Mouse (Mus musculus) right cerebral cortex, postnatal 4 days (tissue): Measurements from ENCODE around the gene R3hdm2.

Experiments used
- DNase-seq: peaks from one replicate; pipeline ENCODE4 v3.0.0-alpha.2; 2022

Gene R3hdm2

GRCm38 (mm10) chr10:127353909-127354895 lies 25.9 kb upstream of the R3hdm2 start, which contains the start of gene Inhbe:
Gene Inhbe (minus strand): TSS chr10:127354411.
- peak; percentile 53 for DNase-seq

DNA sequence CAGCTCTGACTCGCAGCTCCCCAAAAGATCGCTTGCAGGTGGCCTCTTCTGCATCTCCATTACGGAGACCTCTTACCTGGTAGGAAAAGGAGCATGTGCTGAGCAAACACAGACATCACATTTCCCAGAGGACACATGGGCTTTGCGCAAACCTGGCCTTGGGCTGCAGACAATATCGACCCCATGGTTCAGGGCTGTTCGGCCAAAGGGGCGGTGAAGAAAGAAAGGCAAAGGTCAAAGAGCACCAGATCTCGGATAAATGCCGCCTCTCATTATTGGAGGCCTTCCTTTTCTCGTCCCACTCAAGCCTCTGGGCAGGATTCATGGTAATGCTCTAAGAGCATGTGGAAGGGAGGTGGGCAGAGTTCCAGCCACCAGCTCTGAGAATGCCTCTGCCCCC lies 24.8 kb upstream of the R3hdm2 start:
- no peak for DNase-seq

DNA sequence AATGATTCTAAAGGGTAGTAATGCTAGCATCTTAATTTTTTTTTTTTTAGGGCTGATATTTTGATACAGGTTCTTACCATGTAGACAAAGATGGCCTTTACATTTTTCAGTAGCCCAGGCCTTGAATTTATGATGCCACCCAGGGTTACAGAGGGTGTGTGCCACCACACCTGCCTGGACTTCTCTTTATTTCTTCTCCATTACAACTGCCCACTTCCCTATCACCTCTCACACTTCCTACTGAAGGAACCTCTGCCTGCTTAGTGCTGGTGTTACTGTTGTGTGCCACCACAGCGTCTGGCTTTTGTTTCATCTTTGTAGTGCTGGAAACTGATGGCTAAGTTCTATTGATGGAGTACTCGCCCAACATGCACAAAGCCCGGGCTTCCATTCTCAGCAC lies 19.4 kb upstream of the R3hdm2 start:
- DNase-seq = no peak

GRCm38 (mm10) chr10:127367116-127367515 lies 13.0 kb upstream of the R3hdm2 start:
- no peak for DNase-seq

GRCm38 (mm10) chr10:127368273-127368672 lies 11.9 kb upstream of the R3hdm2 start:
- no peak for DNase-seq

DNA sequence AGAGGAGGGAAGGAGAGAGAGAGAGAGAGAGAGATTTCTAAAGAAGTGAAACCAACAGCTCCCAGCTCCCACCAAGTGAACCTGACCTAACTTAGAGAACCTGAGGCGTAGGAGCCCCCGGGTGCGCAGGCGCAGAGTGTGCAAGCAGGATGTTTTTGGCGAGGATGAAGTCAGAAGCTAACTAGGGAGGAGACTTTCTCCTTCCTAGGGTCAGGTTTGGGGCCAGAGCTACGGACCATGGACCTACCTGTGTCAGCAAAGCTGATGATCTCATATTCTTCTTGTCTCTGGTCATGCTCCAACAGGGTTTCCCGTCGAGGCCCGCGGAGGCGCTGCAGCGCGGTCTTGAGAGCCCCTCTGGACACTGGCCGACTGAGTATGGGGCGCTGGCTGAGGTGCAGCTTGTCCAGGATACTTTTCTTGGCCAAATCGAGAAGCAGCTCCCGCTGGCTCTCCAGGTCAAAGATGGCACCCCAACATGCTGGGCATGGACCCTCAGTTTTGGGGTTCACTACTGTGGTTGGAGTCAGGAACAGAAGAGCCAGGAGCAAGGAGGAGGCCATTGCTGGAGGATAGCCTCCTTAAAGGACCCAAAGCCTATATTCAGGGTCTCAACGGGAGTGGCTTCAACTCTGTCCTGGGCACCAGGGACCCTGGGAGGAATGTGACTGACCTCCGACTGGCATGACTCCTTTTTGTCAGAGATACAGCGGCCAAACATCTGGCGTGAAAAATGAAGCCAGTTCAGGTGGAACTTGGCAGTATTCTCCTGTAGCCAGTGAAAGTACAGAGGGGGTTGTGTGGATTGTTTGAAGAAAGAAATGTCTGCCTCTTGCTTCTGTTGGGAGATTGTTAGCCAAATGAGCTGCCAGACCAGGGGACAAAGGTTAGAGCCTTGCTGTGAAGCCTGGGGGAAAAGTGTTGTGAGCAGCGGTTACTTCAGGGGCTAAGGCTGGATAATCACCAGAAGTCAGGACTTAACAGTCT lies 10.0 kb upstream of the R3hdm2 start, which contains the start of gene Inhbc:
Gene Inhbc (minus strand): TSS at position 598 of the 987 bp plus-strand sequence.
- no peak for DNase-seq

DNA sequence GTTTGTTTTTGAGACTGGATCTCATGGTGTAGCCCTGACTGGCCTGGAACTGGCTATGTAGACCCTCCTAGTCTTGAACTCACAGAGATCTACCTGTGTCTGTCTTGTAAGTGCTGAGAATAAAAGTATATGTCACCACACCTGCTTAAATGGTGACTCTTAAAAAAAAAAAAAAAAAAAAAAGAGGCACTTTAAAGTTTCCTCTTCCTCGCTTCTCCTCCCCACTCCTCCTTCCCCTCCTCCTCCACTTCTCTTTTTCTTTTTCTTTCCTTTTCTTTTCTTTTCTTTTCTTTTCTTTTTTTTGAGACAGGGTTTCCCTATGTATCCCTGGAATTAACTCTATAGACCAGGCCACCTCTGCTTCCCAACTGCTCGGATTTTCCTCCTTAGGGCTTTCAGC lies 9.1 kb upstream of the R3hdm2 start:
- DNase-seq = no peak

DNA sequence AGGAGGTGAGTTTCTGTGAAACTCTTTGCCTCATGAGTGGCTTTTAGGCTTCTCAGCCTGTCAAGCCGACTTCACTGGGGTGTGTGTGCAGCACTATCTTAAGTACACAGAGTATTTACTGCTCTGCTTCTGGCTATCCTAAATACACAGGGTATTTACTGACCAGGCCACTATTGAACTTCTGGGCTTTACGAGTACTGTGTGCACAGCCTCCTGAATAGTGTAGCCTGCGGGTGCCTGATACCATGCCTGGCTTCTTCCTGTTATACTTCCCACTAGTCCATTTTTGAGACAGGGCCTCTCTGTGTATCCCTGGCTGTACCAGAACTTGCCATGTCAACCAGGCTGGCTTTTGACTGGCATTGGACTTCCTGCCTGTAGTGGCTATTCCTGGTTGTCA lies 2.4 kb upstream of the R3hdm2 start:
- DNase-seq = no peak

DNA sequence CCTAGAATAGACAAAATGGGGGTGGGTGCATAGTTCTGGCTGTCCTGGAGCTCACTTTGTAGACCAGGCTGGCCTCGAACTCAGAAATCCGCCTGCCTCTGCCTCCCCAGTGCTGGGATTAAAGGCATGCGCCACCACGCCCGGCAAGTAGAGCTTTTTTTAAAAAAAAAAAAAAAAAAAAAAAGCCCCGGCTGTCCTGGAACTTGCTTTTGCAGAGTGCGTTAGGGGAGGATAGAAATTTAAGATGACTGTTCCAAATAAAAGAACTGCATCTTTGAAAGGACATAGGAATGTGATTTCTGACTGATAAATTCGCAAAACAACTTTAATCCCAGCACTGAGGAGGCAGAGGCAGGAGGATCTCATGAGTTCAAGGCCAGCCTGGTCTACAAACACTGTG lies 473 bp upstream of the R3hdm2 start:
- no peak for DNase-seq

DNA sequence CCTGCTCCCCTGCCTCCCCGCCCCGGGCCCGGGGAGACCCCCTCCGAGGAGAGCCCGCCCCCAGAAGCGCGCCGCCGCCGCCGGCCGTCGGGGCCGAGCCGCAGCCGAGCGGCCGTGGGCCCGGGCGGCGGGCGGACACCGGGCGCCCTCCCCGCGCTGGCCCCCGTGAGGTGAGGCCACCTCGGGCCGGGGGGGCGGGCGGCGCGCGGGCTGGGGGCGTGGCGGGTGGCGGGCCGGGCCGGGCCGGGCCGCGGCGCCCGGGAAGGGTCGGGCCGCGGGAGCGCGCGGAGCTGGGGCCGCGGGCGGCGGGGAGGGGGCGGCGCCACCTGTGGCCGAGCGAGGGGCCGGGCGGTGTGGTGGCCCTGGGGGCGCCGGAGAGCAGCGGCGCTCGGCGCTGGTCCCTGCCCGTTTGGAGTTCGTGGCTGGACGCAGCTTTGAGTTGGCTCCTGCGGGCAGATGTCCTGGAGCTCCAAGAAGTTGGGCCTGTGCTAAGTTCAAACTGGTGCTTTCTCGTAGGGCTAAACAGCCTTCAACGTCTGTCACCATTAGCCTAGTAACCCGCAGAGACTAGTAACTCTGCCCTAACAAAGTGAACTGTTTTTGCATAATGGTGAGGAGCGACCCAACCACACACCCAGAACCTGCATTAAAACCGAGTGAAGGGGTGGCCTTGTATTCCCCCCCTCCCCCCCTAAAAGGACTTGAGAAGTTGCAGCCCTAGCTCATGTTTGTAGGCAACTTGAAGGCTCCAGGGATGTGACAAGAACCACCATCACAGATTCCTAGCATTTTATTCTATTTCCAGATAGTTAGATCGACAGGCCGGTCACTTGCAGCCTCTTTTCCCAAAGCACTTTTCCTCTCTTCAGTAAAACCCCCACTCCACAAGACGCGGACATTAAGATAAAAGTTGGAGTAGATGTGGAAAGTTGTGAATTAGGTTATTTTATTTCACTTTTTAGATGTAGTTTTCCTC lies 928 bp downstream of the R3hdm2 start:
- peak; percentile 54 for DNase-seq

GRCm38 (mm10) chr10:127381743-127382134 lies 1.6 kb downstream of the R3hdm2 start:
- DNase-seq = no peak

- DNase-seq = no peak
Measured at GRCm38 (mm10) chr10:127391774-127392173, 11.6 kb downstream of the R3hdm2 start.

GRCm38 (mm10) chr10:127404701-127405100 lies 24.6 kb downstream of the R3hdm2 start:
- no peak for DNase-seq

DNA sequence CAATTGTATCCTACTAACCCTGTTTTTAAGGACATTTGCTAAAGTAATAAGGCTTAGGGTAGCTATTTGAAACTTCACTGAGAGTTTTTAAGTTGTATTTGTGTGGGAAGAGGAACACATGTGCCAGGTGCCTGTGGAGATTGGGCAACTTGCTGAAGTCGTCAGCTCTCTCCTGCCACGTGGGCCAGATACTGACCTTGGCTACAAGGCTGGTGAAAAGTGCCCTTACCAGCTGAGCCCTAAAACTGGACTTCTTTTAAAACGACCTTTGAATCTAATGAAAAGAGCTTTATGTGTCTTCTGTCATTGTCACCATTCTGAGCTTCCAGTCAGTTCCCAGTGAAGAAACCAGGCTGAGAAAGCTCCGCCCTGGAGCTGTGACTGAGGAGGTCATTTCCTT lies 27.3 kb downstream of the R3hdm2 start:
- DNase-seq = no peak

- no peak for DNase-seq
Measured at GRCm38 (mm10) chr10:127412101-127412500, 32.0 kb downstream of the R3hdm2 start.

- DNase-seq = no peak
Measured at GRCm38 (mm10) chr10:127412776-127413175, 32.6 kb downstream of the R3hdm2 start.

GRCm38 (mm10) chr10:127413585-127413984 lies 33.5 kb downstream of the R3hdm2 start:
- DNase-seq = no peak

GRCm38 (mm10) chr10:127414141-127414540 lies 34.0 kb downstream of the R3hdm2 start:
- DNase-seq = no peak

- DNase-seq = no peak
Measured at GRCm38 (mm10) chr10:127420131-127420530, 40.0 kb downstream of the R3hdm2 start.

DNA sequence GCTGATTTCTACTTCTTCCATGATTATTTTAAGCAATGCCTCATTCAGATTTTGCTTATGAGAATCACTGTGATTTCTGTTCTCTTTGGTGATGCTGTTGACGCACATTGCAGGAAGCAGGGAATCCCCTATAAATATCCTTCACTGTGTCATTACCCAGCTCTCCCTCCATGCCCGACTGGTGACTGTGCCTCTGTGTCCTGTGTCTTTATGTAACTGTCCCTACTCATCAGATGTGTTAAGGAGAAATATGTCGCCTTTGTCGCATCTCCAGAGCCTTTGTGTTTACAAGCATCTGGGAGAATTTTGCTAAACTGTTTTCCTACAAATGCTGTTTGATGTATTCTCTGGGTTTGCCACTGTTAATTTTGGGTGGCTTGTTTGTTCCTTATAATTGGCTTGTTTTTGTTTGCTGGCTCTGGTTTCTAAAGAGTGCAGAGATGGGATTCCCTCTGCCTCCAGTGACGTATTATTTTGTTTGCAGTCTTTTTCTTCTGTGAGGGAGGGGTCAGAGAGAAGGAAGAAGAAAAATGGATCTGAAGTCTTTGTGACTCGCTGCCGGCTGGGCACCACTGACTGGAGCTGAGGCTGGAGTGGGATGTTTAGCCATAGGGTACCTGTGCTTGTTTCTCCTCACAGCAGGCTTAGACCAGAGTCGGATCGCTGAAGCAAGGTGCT lies 40.7 kb downstream of the R3hdm2 start:
- no peak for DNase-seq

DNA sequence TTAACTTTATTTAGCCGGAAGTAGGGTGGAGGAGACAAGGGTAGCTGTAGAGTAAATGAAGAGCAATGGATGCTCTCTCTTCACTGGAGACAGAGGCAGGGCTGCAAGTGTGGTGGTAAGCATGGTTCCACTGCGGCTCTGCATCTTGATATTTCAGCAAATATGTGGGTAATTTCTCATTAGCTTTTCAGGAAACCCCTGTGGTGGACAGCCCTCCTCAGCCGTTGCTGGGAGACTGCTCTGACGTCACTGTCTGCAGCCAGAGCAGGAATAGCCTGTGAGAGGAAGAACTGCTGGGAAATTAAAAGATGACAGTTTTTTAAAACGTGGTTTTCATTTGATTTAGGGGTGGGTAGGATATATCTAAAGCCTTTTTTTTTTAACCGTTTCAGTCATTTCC lies 41.9 kb downstream of the R3hdm2 start:
- peak; percentile 39 for DNase-seq
